Mouse (Mus musculus) midbrain, postnatal 0 days (tissue): ENCODE measurements at regions not wholly inside any gene's neighbourhood (a gene's known extent, or its start where the extent isn't known, plus 50 kb on each side); places are given as distances from the start of the nearest gene placed in this dataset.

Source experiments
- ATAC-seq: fragments of 200-750 bp; cut with Nextera tagmentation; 2 replicates; pipeline ENCODE4 v1.8.0; 2017; ENCODE audit warnings: moderate number of reproducible peaks, mild to moderate bottlenecking, moderate TSS enrichment, moderate library complexity; ENCODE audit not compliant: low FRiP score
- DNase-seq: peaks from one replicate; pipeline ENCODE4 v3.0.0-alpha.2; 2015; ENCODE audit warnings: low spot score
- H3K27ac ChIP-seq: fragments of 300-500 bp; sonication (generic); 2 replicates; pipeline ENCODE4 v1.5.1; 2014; ENCODE audit warnings: low read depth, mild to moderate bottlenecking, low read length, mixed read lengths
- H3K27me3 ChIP-seq: fragments of 300-500 bp; sonication (generic); 2 replicates; pipeline ENCODE4 v1.6.1; 2014; ENCODE audit warnings: low read length, control low read depth, mixed read lengths; ENCODE audit not compliant: insufficient read depth
- H3K36me3 ChIP-seq: fragments of 300-500 bp; sonication (generic); 2 replicates; pipeline ENCODE4 v1.6.1; 2014; ENCODE audit warnings: low read length, control low read depth, mixed read lengths; ENCODE audit not compliant: insufficient read depth
- H3K4me1 ChIP-seq: fragments of 300-500 bp; sonication (generic); 2 replicates; pipeline ENCODE4 v1.6.1; 2014; ENCODE audit warnings: mild to moderate bottlenecking, control low read depth, antibody characterized with exemption, low read length, mixed read lengths; ENCODE audit not compliant: insufficient read depth
- H3K4me2 ChIP-seq: fragments of 300-500 bp; sonication (generic); 2 replicates; pipeline ENCODE4 v1.6.1; 2014; ENCODE audit warnings: low read depth, mild to moderate bottlenecking, low read length, mixed read lengths; ENCODE audit not compliant: poor library complexity, severe bottlenecking
- H3K4me3 ChIP-seq: fragments of 300-500 bp; sonication (generic); 2 replicates; pipeline ENCODE4 v1.5.1; 2014; ENCODE audit warnings: low read depth, mild to moderate bottlenecking, low read length, moderate library complexity
- H3K9ac ChIP-seq: fragments of 300-500 bp; sonication (generic); replicated peaks from 2 replicates; pipeline ENCODE4 v1.6.1; 2014; ENCODE audit warnings: mild to moderate bottlenecking, low read length, moderate library complexity, mixed read lengths; ENCODE audit not compliant: poor library complexity, severe bottlenecking
- H3K9me3 ChIP-seq: fragments of 300-500 bp; sonication (generic); 2 replicates; pipeline ENCODE4 v1.6.1; 2016; ENCODE audit warnings: low read length, control low read depth
- CTCF ChIP-seq: IDR thresholded peaks from 2 replicates; pipeline ENCODE4 v1.5.1; 2016; ENCODE audit warnings: antibody characterized with exemption, mild to moderate bottlenecking
- WGBS: fragments of 180-500 bp; shearing (Covaris S2); extraction: QIAGEN DNeasy Blood & Tissue Kit; methylation state at CpG from one replicate; pipeline ENCODE4 v1.1.7; 2014; 5-methylcytosine and 5-hydroxymethylcytosine counted together

DNA sequence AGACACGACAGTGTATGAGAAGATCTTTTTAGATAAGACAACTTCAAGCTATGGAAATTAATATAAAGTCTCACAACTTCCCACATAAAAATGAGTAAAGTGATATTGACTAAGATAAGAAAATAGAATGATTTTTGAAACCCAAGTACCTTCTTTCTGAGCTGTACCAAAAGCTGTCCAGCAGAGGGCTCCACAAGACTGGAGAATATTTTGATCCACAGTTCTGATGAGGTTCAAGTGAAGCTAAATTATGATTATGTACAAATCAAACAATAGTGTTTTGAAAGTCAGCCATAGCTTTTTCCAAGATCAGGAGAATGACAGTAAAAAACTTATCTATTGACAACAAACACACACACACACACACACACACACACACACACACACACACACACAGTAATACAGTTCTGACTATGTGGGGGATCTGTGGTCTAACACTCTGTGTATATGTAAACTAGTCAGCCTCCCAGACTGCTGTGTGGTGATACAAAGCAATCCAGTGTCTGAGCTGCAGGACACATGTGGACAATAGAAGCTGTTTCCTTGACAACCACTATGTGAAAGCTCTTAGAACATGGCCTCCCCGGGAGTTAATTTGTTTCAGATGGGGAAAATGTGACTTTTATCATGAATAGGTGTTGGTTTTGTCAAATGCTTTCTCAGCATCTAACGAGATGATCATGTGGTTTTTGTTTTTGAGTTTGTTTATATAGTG, 2362.4 kb upstream of the Gm8797 start:
- peak; percentile 61 for TF ChIP-seq CTCF
- Histone ChIP-seq H3K27me3 (no peaks in the 10 kb centered on the region), H3K4me3 (no peak overlapping the region), H3K4me2 (no peak overlapping the region), H3K4me1 (no peaks in the 10 kb centered on the region), H3K9ac (no peak overlapping the region), H3K9me3 (no peaks in the 10 kb centered on the region), H3K27ac (no peak overlapping the region), H3K36me3 (no peaks in the 10 kb centered on the region)
- WGBS = 12% methylated on average over 3 of the region's 3 CpGs
- DNase-seq (peak; percentile 42), ATAC-seq (peak; percentile 89)
